Mouse (Mus musculus) kidney, adult 2 months (tissue): ENCODE measurements around the gene Sgk2. TPM values are rescaled to one million over a fixed set of nuclear protein-coding genes. Genes with fewer than 3 reads are reported as not detected.

Source experiments
- DNase-seq: peaks from one replicate; pipeline ENCODE4 v3.0.0; 2021
- H3K27ac ChIP-seq: fragments of 200-500 bp; 2 replicates; pipeline ENCODE4 v1.5.1; 2012; ENCODE audit warnings: low read depth, low read length, control low read depth, inconsistent platforms; ENCODE audit not compliant: insufficient read depth
- H3K27me3 ChIP-seq: fragments of 200-500 bp; replicated peaks from 2 replicates; pipeline ENCODE4 v1.6.1; 2012; ENCODE audit warnings: mild to moderate bottlenecking, moderate library complexity, low read length, inconsistent platforms; ENCODE audit not compliant: control insufficient read depth, insufficient read depth
- H3K36me3 ChIP-seq: fragments of 200-500 bp; 2 replicates; pipeline ENCODE4 v1.6.1; 2012; ENCODE audit warnings: mild to moderate bottlenecking, moderate library complexity, low read length, inconsistent platforms; ENCODE audit not compliant: control insufficient read depth, insufficient read depth
- H3K4me1 ChIP-seq: fragments of 200-500 bp; 2 replicates; pipeline ENCODE4 v1.6.1; 2011; ENCODE audit warnings: low read length; ENCODE audit not compliant: control insufficient read depth, insufficient read depth
- H3K4me3 ChIP-seq: fragments of 200-500 bp; 2 replicates; pipeline ENCODE4 v1.5.1; 2011; ENCODE audit warnings: mild to moderate bottlenecking, low read depth, low read length, control low read depth; ENCODE audit not compliant: insufficient read depth
- CTCF ChIP-seq: fragments of 200-500 bp; conservative IDR thresholded peaks from 2 replicates; pipeline ENCODE4 v1.5.1; 2011; ENCODE audit warnings: low read depth, mild to moderate bottlenecking, control low read depth, low read length, moderate library complexity, mixed read lengths; ENCODE audit not compliant: insufficient read depth, insufficient read length
- POLR2A ChIP-seq: fragments of 200-500 bp; IDR thresholded peaks from one replicate; pipeline ENCODE4 v1.6.1; 2011; ENCODE audit warnings: low read depth, low read length, control low read depth
- WGBS: fragments of 180-500 bp; shearing (Covaris S2); methylation state at CpG from one replicate; pipeline ENCODE4 v1.1.7; 2018; 5-methylcytosine and 5-hydroxymethylcytosine counted together
- polyA plus RNA-seq: library from polyadenylated mRNA; depleted of rRNA; stranded (reverse); fragments of >200 nt; gene quantifications from 2 replicates; pipeline ENCODE4 v1.2.3, GENCODE M21; 2012

The Sgk2 gene
- polyA plus RNA-seq, 1 experiment: 101 TPM

- TF ChIP-seq CTCF (no peak), POLR2A (no peak)
- peaks cover 5% of the 10 kb centered on the region for H3K4me1 ChIP-seq
- no peak overlapping the region for H3K4me3 ChIP-seq
- DNase-seq: no peak
- no peaks in the 10 kb centered on the region for H3K36me3 ChIP-seq
- 72% methylated on average over 5 of the region's 5 CpGs for WGBS
- no peak overlapping the region for H3K27ac ChIP-seq
- no peaks in the 10 kb centered on the region for H3K27me3 ChIP-seq
Measured at GRCm38 (mm10) chr2:162973206-162973605, 13.9 kb upstream of the Sgk2 start.

- no peaks in the 10 kb centered on the region for H3K36me3 ChIP-seq
- no peak for DNase-seq
- no peaks in the 10 kb centered on the region for H3K27me3 ChIP-seq
- H3K27ac ChIP-seq: no peak overlapping the region
- TF ChIP-seq POLR2A (no peak), CTCF (no peak)
- 42% methylated on average over 11 of the region's 11 CpGs for WGBS
- H3K4me1 ChIP-seq: peaks cover 5% of the 10 kb centered on the region
- no peak overlapping the region for H3K4me3 ChIP-seq
Measured at GRCm38 (mm10) chr2:162973637-162974036, 13.5 kb upstream of the Sgk2 start.

GRCm38 (mm10) chr2:162975157-162975775, 11.9 kb upstream of the Sgk2 start:
- Histone ChIP-seq H3K36me3 (no peaks in the 10 kb centered on the region), H3K27me3 (no peaks in the 10 kb centered on the region), H3K4me1 (peaks cover 5% of the 10 kb centered on the region), H3K4me3 (no peak overlapping the region), H3K27ac (peak overlapping the region; percentile 8; the same call in 1 of the 2 replicates)
- TF ChIP-seq POLR2A: no peak
- no peak for TF ChIP-seq CTCF
- WGBS: 68% methylated on average over 11 of the region's 11 CpGs
- DNase-seq: no peak

GRCm38 (mm10) chr2:162976001-162976400, 11.1 kb upstream of the Sgk2 start:
- DNase-seq: peak; percentile 84

GRCm38 (mm10) chr2:162984381-162984780, 2.7 kb upstream of the Sgk2 start:
- no peak for TF ChIP-seq CTCF
- no peak for TF ChIP-seq POLR2A
- no peaks in the 10 kb centered on the region for H3K27me3 ChIP-seq

More at GRCm38 (mm10) chr2:162976001-162976400, 11.1 kb upstream of the Sgk2 start:
- Histone ChIP-seq H3K4me1 (peaks cover 7% of the 10 kb centered on the region), H3K36me3 (no peaks in the 10 kb centered on the region), H3K27me3 (no peaks in the 10 kb centered on the region), H3K4me3 (no peak overlapping the region), H3K27ac (peak overlapping the region; percentile 27; the same call in 1 of the 2 replicates)
- 50% methylated on average over 4 of the region's 4 CpGs for WGBS
- TF ChIP-seq CTCF: no peak
- TF ChIP-seq POLR2A: no peak

GRCm38 (mm10) chr2:162985923-162986322, 1.2 kb upstream of the Sgk2 start:
- DNase-seq: peak; percentile 97
- Histone ChIP-seq H3K4me3 (no peak overlapping the region), H3K4me1 (peaks cover 16% of the 10 kb centered on the region), H3K27ac (peak overlapping the region; percentile 95; the same call in 1 of the 2 replicates), H3K27me3 (no peaks in the 10 kb centered on the region), H3K36me3 (no peaks in the 10 kb centered on the region)
- TF ChIP-seq POLR2A: no peak
- TF ChIP-seq CTCF: no peak
- WGBS: 7% methylated on average over 3 of the region's 3 CpGs

More at GRCm38 (mm10) chr2:162984381-162984780, 2.7 kb upstream of the Sgk2 start:
- WGBS: 47% methylated on average over 6 of the region's 6 CpGs
- Histone ChIP-seq H3K36me3 (no peaks in the 10 kb centered on the region), H3K27ac (peak overlapping the region; percentile 89), H3K4me3 (no peak overlapping the region), H3K4me1 (peaks cover 18% of the 10 kb centered on the region)
- DNase-seq: peak; percentile 91

- H3K27ac ChIP-seq: peak overlapping the region; percentile 95
- DNase-seq: no peak
Measured at GRCm38 (mm10) chr2:162986764-162987163, 366 bp upstream of the Sgk2 start.

More at GRCm38 (mm10) chr2:162986764-162987163, 366 bp upstream of the Sgk2 start:
- Histone ChIP-seq H3K27me3 (no peaks in the 10 kb centered on the region), H3K4me3 (no peak overlapping the region), H3K36me3 (no peaks in the 10 kb centered on the region), H3K4me1 (peaks cover 16% of the 10 kb centered on the region)
- WGBS: 34% methylated on average over 3 of the region's 3 CpGs
- TF ChIP-seq CTCF (no peak), POLR2A (no peak)
